Mouse (Mus musculus) hematopoietic stem cell, adult 5-6 weeks (primary cell): ENCODE measurements around the gene Sh3d19. TPM values are rescaled to one million over a fixed set of nuclear protein-coding genes. Genes with fewer than 3 reads are reported as not detected.
A peak's percentile ranks its signal among the peaks of the same experiment; 100 is the strongest.
"Not testable (repeated sequence)": the region's sequence is repeated elsewhere in the genome, so short reads cannot be mapped to it uniquely, and the experiment has no call there.

Source experiments
- ATAC-seq, 2 experiments: fragments of 125-278 bp in 1 of 2; replicated peaks in 1 of 2; 2 replicates each; pipeline ENCODE4 v1.8.0; 2016 to 2017; ENCODE audit warnings: inconsistent platforms in 2 of 2, mild to moderate bottlenecking in 2 of 2, moderate number of reproducible peaks in 2 of 2, low read depth in 1 of 2, moderate TSS enrichment in 1 of 2; ENCODE audit not compliant: low FRiP score in 2 of 2, poor library complexity in 2 of 2, severe bottlenecking in 2 of 2, insufficient read depth in 1 of 2, low TSS enrichment in 1 of 2
- total RNA-seq: library from RNA; stranded (forward); fragments of 172-1452, 232-1000 nt; gene quantifications from 2 replicates; pipeline ENCODE4 v1.2.3, GENCODE M21; 2017

Sh3d19 gene
- total RNA-seq, 1 experiment from 2014 or later, result 3.3 TPM

DNA sequence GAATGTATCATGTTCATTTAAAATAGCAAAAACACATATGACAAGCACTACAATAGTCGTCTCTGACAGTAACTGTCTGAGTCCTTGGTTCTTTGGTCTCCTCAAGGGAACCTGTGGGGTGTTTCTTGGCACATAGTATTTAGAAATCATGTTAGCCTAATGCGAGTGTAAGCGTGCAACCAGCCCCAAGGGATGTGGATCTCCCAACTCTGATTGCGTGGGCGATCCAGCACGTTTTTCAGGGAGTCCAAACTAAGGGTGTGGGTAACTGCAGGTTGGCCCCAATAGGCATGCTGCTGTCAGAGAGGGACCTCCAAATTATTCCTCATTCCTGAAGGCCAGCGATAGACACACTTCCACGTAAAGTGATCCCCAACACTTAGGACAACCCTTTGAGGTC lies 1.9 kb upstream of the Sh3d19 start:
- no peak for ATAC-seq

DNA sequence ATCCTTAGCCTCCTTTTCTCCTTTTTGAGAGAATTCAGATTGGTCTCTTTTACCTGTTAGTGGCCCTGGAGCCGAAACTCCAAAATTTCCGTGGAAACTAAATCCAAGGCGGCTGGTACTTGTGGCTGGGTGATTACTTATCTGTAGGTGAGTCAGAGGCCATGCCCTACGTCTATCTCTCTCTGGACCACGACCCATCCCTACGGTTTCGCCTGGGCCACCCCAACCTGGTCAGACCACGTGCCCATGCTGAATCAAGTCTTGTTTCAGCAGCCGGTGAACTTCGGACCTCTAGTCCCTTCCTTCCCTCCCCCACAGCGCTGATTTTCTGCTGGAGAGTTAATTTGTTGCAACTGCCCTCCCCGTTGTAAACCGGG lies 678 bp downstream of the Sh3d19 start:
- ATAC-seq, result 0 out of 4 replicates have a peak, but pooled peaks of 1 of the 2 experiments have one; percentile 22

DNA sequence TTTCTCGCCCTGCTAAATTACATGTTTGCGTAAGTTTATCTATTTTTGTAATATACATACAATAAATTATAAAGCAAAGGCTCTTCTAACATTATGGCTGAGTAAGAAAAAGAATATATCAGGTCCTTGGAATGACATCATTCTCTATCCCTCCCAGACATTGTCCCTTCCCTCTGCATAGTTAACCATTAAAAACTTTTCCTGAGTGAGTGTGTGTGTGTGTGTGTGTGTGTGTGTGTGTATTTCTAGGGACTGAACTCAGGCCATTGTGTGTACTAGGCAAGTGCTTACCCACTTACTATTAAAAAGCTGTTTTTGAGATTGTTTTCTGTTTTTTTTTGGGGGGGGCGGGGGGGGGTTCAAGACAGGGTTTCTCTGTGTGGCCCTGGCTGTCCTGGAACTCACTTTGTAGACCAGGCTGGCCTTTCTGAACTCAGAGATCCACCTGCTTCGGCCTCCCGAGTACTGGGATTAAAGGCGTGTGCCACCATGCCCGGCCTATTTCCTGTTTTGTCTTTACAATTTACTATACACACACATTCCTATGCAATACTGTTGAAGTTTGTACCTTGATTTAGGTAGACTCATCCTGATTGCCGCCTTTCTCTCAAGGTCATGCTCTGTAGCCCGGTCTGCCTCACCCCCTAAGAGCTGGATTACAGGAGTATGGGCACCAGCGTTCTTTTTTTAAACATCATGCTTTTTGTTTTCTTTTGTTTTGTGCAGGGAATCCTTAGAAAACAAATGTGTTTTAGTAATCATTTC lies 2.6 kb downstream of the Sh3d19 start:
- ATAC-seq, result no peak

DNA sequence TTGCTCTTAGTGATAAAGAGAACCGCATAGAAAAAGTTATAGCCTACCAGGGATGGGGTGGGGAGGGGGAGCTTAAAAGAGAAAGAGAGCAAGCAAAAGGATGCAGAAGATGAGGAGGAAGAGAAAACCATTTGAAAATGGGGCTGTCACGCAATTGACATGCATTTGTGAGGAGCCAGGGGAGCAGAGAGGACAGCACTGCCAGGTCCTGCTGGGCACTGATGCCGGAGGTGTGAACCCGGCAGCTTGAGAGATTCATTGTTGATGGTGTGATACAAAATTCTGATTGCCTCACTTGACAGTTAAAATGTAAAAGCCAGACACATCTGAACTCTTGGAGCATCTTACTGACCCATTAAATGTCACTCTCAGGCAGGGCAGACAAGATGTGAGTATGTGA lies 3.5 kb downstream of the Sh3d19 start:
- no peak for ATAC-seq

DNA sequence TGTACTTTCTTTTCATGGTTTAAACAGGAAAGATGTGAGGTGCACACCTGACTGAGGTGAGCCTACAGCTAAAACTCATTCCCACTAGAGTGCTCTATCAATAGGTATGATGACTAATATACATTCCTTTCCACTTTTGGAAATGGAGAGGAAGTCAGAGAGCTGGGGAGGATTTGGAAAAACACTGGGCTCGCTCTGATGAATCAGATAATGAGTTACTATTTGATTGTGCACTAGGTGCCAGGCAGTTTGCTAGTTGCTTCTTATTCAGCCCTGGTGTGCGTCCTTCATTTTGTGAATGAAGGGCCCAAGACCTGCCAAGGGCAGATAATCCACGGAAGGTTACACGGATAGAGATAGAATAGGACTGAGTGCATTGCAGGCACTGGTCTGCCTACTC lies 9.1 kb downstream of the Sh3d19 start:
- no peak for ATAC-seq

DNA sequence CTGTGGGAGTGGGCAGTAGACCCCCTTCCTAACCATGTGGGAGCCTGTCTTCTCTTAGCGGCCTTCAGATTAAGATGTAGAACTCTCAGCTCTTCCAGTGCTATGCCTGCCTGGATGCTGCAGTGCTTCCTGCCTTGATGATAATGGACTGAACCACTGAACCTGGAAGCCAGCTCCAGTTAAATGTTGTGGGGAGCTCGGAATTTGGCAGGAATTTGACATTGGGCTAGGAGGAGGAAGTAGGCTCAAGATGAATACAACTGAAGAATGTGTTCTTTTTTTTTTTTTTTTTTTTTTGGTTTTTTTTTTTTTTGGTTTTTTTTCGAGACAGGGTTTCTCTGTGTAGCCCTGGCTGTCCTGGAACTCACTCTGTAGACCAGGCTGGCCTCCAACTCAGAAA lies 10.9 kb downstream of the Sh3d19 start:
- ATAC-seq, result not testable (repeated sequence)

DNA sequence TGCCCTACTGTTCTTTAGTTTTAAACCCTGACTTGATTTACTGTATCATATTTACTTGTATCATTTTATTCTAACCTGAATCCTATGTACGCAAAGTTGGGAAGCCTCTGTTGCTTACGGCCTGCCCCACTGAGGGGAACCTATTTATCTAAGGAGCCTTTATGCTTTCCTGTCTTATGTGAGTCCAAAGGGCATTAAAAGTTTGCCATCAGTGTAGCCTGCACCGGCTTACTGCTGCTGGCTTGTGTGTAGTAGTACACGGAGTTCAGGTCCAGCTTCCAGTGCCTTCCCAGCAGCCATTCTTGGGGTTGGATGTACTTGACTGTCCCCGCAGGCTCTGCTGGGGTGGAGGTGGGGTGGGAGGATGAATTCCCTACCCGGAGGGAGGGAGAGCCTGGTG lies 13.6 kb downstream of the Sh3d19 start:
- ATAC-seq, result no peak

DNA sequence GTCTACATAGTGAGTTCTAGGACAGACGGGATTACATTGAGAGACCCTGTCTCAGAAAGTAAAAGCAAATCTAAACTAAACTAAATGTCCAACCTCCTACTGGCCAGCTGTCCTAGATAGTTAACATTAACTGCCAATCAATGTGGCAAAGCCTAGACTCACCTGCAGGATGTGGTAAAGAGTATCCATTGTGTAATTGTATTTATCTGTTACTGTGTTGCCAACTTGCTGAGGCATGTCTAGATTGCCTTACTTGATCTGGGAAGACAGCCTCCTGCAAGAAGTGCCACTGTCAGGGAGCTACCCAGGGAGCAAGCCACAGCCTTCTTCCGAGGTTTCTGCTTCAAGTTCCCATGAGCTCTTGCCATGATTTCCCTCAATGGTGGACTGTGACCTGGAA lies 16.3 kb downstream of the Sh3d19 start:
- ATAC-seq, result no peak

DNA sequence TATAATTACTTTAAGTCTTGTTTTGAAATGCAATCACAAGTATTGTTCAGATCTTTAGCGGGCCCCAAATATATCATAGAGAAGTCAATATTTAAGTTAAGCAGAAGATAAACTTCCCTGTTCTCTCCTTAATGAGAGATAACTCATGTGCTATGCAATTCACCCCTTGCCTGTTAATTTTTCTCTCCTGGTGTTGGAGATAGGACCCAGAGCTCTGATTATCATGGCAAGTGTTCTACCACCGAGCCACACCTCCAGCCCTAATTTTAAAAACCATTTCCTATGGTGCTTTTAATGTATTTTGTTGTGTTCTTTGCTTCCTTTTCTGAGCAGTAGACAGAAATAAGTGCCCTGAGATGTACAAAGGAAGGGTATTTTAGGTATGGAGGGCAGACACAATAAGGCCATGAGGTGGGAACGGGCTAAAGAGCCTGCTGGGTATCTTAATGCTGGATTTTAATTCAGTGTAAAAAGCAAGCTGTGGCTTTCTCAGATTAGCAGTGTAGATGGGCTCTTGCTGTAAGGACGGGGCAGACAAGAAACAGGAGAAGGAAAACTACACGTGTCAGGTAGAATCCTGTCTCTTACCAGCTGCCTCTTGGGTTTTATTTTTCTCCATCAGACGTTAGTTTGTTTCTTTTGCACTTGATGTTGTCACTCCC lies 20.4 kb downstream of the Sh3d19 start:
- no peak for ATAC-seq

DNA sequence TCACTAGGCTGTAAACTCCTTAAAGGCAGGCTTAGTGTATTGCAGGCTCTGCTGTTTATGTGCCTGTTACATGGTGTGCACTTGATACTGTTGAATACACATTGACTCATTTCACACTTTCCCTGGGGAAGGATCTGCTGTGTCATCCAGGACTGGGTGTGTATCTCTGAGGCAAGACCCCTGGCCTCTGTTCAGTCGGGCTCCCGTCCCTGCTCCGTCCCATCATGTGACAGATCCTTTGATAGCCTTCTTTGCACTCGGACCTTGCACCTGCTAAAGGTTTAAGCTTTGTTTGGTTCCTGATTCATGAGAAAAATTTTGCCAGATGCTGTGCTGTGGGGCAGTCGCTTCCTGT lies 20.9 kb downstream of the Sh3d19 start:
- no peak; a peak in 1 of 4 replicates for ATAC-seq

DNA sequence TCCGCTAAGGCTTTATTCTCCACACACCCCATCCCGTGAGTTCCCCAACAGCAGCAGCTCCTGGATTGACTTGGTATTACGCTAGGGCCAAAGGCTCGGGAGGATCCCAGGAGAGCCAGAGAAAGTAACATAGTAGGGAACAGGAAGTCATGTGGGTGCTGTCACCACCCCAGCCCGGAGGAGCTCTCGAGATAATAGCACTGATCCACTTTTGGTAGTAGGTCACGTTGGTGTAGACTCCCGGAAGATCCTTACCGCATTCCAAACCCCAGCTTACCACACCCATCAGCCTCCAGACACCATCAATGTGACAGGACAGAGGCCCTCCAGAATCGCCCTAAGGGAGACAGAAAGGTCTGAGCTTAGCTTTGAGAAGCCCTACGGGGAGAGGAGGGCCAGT lies 22.8 kb downstream of the Sh3d19 start:
- ATAC-seq, result no peak

DNA sequence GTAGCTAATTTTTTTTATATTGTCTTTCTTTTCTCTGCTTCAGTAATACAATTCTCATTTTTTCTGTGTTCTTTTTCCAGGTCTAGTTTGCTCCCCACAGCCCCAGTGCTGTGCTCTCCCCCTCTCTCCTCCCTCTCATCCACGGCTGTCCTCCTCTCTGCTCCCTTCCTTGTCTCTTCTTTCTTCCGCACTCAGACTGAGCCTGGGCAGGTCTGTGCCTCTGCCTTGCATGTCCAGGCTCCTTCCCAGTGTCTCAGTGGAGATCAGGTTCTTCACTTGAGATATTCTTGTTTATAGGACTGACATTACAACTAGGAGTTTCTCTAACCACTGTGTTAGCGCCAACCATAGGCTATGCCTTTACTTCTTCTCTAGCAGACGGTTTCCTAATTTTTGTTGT lies 23.7 kb downstream of the Sh3d19 start:
- ATAC-seq, result no peak

DNA sequence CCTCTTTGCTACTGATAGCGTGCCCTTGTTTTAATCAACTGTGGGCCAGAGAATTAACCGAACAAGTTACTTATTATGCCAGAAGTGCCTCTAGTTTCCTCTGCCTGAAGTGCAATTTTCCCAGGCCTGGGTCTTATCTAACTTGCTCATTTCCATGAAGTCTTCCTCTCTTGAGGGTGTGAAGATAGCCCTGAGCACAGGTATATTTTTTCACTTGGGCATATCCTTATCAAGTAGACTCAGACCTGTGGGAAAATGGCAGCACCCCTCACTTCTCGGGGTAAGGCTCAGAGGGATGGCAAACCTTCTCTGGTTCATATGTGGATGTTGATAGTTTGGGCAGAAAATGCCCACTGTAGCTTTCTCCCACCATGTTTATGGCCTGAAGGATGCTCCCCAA lies 30.4 kb downstream of the Sh3d19 start:
- no peak for ATAC-seq

DNA sequence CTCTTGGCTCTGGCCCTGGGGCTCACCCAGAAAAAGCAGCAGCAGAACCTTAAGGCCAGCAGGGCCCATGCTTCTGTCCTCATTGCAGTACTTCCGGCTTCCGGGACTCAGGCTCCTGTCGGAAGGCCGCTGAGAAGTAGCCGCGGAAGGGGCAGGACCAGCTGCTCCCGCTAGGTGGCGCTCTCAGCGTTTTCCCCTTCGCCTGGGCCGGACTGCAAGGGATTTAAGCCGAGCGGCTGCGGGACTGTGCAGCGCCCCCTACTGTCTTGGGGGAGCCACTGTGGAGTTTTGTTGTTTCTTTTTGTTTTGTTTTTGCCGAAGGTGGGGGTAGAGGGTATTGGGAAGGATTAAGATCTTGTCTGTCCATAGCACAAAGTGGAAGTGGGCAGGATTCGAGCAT lies 31.5 kb downstream of the Sh3d19 start, which contains the start of gene Prss48:
Prss48 (minus strand) TSS at position 69 of the 400 bp plus-strand sequence.
- ATAC-seq, result no peak

DNA sequence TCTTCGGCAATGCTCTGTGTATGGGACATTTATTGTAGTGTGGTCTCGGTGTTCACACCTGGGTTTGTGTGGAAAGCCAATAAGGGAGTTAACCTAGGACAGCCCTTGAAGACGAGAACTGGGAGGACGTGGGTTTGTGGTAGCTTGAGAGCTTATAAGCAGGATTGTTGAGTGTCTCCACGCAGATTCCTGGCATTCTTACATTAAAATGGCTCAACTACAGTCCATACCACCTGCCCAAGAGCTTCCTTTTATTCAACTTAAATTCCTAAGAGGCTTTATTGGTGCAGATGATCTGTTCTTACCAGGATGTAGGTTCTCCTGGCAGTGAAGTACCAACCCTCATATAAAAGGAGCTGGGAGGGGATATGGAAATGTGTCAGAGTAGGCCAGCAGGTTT lies 32.0 kb downstream of the Sh3d19 start:
- ATAC-seq, result no peak

DNA sequence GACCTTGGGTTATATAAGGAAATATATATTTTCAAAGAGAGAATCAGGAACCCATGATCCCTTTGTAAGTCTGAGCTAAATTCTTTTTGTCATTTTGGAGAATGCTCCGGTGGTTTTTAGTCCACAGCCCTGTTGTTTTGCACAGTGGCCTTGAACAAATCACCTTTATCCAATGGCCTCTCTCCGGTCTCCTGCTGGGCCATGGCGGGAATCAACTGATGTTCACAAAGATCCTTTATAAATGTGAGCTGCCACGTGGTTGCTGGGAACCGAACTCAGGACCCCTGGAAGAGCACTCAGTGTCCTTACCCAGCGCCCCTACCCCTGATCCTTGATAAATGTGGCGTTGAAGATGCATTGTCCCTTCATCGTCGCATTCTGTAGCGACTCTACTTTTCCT lies 33.8 kb downstream of the Sh3d19 start:
- no peak for ATAC-seq

DNA sequence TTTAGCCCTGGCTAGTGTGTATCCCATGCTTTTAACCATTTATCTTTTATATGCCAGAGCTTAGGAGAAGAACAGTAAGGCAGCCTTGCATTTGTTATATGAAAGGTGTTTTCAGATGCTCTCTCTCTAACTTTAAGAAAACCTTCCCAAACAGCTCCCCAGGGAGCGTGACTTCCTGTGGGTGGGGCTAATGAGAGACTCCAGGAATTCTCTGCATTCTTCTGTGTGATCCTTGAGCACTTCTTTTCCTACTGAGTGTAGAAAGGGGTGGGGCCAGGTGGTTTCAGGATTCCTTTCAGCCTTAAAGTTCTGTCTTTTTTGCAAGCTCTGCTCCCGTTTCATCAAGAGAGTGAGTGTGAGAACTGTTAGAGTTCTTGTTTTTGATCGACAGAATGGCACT lies 39.7 kb downstream of the Sh3d19 start:
- ATAC-seq, result no peak

DNA sequence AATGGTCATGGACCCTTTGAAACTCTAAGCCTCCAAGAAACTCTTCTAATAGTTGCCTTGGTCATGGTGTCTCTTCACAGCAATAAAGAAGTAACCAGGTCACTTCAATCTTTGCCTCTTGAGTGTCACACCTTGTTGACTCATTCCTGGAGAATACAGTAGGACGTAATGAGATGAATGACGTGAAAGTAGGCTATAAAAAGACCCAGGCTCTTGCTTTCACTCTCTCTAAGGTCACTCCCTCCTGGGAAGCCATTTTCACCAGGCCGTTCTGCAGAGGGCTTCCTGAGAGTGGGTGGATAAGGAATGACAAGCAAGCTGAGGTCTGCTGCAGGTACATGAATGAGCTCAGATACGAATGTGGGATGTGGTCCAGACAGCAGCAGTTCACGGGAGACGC lies 40.5 kb downstream of the Sh3d19 start:
- ATAC-seq, result no peak

DNA sequence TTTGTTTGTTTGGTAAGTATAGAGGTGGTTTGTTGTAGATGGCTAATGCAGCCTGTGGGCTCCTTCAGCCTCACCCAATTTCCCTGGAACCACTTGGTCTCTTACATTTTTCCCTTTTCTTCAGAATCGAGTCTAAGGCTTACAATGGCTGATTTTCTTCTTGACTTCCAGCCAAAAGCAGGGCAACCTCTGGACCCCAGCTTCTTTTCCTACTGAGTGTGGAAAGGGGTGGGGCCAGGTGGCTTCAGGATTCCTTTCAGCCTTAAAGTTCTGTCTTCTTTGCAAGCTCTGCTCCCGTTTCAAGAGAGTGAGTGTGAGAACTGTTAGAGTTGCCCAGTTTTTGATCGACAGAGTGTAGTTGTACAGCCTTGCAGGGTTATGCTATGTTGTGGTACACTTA lies 40.9 kb downstream of the Sh3d19 start:
- ATAC-seq, result no peak
